30 mouse cellular contexts compared by ENCODE assay signal in the genomic region with DNA sequence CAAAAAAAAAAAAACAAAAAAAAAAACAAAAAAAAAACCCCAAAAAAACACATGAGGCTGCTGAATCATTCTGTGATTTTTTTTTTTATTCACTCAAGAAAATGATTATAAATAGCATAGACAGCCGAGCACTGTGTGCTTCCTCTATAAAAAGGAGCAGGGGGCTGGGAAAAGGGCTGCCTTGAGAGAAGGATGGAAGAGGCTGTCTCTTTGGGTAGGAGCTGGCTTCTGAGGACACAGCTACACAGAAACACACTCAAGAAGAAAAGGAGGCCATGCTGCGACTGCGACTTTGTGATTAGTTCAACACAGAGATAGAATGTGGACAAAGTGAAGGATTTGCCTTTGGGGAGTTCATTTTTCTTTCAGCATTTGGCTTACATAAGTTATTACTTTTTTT.
DNase-seq lines count a peak whose midpoint lies in the region; ATAC-seq and TF ChIP-seq lines count a peak whose summit lies in the region.
"Had no signal": no experiment of that assay in that cellular context is flagged by ENCODE, and none has a peak within 500 bp of the region (broad histone marks: within the 10 kb centered on the region; RNA-seq: fewer than 3 reads in every experiment).

No protein-coding gene starts in this region.

- WGBS in forebrain, embryonic 16.5 days = 66% methylated on average over 3 of the region's 3 CpGs
- 88% methylated on average over 3 of the region's 3 CpGs for WGBS in forebrain, embryonic 10.5 days
- WGBS in liver, postnatal 0 days (ENCODE audit: insufficient replicate concordance) = 80% methylated on average over 3 of the region's 3 CpGs

- no peak for DNase-seq in forebrain, embryonic 10.5 days (ENCODE audit: extremely low spot score, low spot score)
- peak; percentile 40 for DNase-seq in layer of hippocampus, adult 9-11 months
- DNase-seq in layer of hippocampus, postnatal 14 days (ENCODE audit: low spot score in 2 of 2) = no peak
- peak; percentile 62 to 72 for DNase-seq in right cerebral cortex, postnatal 10 days (ENCODE audit: low spot score in 2 of 2)
- DNase-seq in right cerebral cortex, postnatal 4 days = no peak
- DNase-seq in embryo, embryonic 10 days (ENCODE audit: low spot score) = no peak
- DNase-seq in liver, postnatal 0 days = no peak
- DNase-seq: adrenal gland, postnatal 14 days; cerebellum, adult 11-12 months; cerebellum, adult 9-11 months; gastrocnemius, adult 2 months; gastrocnemius, postnatal 36 days; heart, adult 18-20 months; heart, postnatal 36 days; kidney, adult 8-10 months; kidney, postnatal 4 days; lung, postnatal 4 days had no signal

- TF ChIP-seq EP300 in liver, postnatal 0 days (IDR thresholded peaks at IDR 0.05; ENCODE audit: low read depth) = no peak

- no peaks in the 10 kb centered on the region for H3K27me3 ChIP-seq in forebrain, embryonic 16.5 days (replicated peaks; ENCODE audit: control insufficient read depth, insufficient read depth, low read length)
- no peaks in the 10 kb centered on the region for H3K27me3 ChIP-seq in forebrain, embryonic 10.5 days (ENCODE audit: poor library complexity, severe bottlenecking)
- no peaks in the 10 kb centered on the region for H3K27me3 ChIP-seq in liver, postnatal 0 days (ENCODE audit: insufficient read depth, low read length)
- H3K27me3 ChIP-seq: forebrain, embryonic 13.5 days; hindbrain, embryonic 12.5 days; limb, embryonic 13.5 days; megakaryocyte, embryonic 14.5 days; midbrain, embryonic 13.5 days; neural tube, embryonic 15.5 days had no signal

- no peak overlapping the region for H3K4me2 ChIP-seq in forebrain, embryonic 16.5 days (ENCODE audit: low read length)
- no peak overlapping the region for H3K4me2 ChIP-seq in liver, postnatal 0 days (ENCODE audit: low read depth, low read length)
- H3K4me2 ChIP-seq: forebrain, embryonic 13.5 days; heart, embryonic 11.5 days; hindbrain, embryonic 12.5 days; limb, embryonic 13.5 days; liver, embryonic 11.5 days; midbrain, embryonic 13.5 days; neural tube, embryonic 15.5 days had no signal

- no peak overlapping the region for H3K4me3 ChIP-seq in forebrain, embryonic 16.5 days (replicated peaks; ENCODE audit: low read length)
- no peak overlapping the region for H3K4me3 ChIP-seq in forebrain, embryonic 10.5 days
- H3K4me3 ChIP-seq in liver, postnatal 0 days (ENCODE audit: low read depth, low read length) = no peak overlapping the region
- H3K4me3 ChIP-seq: erythroblast, embryonic 14.5 days; forebrain, embryonic 13.5 days; gastrocnemius, adult 2 months; hindbrain, embryonic 12.5 days; limb, embryonic 13.5 days; megakaryocyte, embryonic 14.5 days; midbrain, embryonic 13.5 days; neural tube, embryonic 15.5 days had no signal

- peaks cover 6% of the 10 kb centered on the region; the same call in 1 of the 2 replicates for H3K36me3 ChIP-seq in forebrain, embryonic 16.5 days (ENCODE audit: control insufficient read depth, insufficient read depth)
- H3K36me3 ChIP-seq in forebrain, embryonic 10.5 days (replicated peaks) = no peaks in the 10 kb centered on the region
- H3K36me3 ChIP-seq in liver, postnatal 0 days (replicated peaks; ENCODE audit: insufficient read depth, low read length) = no peaks in the 10 kb centered on the region

- ATAC-seq in forebrain, embryonic 16.5 days = no peak
- no peak for ATAC-seq in liver, postnatal 0 days
- ATAC-seq: intestine, embryonic 16.5 days; midbrain, embryonic 13.5 days; Patski had no signal

- H3K27ac ChIP-seq in forebrain, embryonic 16.5 days (ENCODE audit: low read length) = peak overlapping the region; percentile 21; the same call in 1 of the 2 replicates
- no peak overlapping the region for H3K27ac ChIP-seq in forebrain, embryonic 10.5 days
- no peak overlapping the region for H3K27ac ChIP-seq in liver, postnatal 0 days (ENCODE audit: low read depth)
- H3K27ac ChIP-seq: forebrain, embryonic 13.5 days; gastrocnemius, adult 2 months; hindbrain, embryonic 12.5 days; kidney, postnatal 0 days; limb, embryonic 13.5 days; midbrain, embryonic 13.5 days; neural tube, embryonic 15.5 days had no signal

- no peaks in the 10 kb centered on the region for H3K9me3 ChIP-seq in forebrain, embryonic 16.5 days (ENCODE audit: control insufficient read depth, low read length)
- H3K9me3 ChIP-seq in forebrain, embryonic 10.5 days = no peaks in the 10 kb centered on the region
- H3K9me3 ChIP-seq in liver, postnatal 0 days (ENCODE audit: low read length) = no peaks in the 10 kb centered on the region
- H3K9me3 ChIP-seq: forebrain, embryonic 13.5 days; hindbrain, embryonic 12.5 days; limb, embryonic 13.5 days; midbrain, embryonic 13.5 days; neural tube, embryonic 15.5 days had no signal

- no peak for TF ChIP-seq CTCF in liver, postnatal 0 days (IDR thresholded peaks at IDR 0.05; ENCODE audit: low read depth)

- peaks cover 16% of the 10 kb centered on the region for H3K4me1 ChIP-seq in forebrain, embryonic 16.5 days (replicated peaks; ENCODE audit: control insufficient read depth, insufficient read depth, low read length)
- peaks cover 17% of the 10 kb centered on the region for H3K4me1 ChIP-seq in forebrain, embryonic 10.5 days
- no peaks in the 10 kb centered on the region for H3K4me1 ChIP-seq in liver, postnatal 0 days (ENCODE audit: insufficient read depth)
- H3K4me1 ChIP-seq: megakaryocyte, embryonic 14.5 days; neural tube, embryonic 15.5 days had no signal

- H3K9ac ChIP-seq in forebrain, embryonic 16.5 days (replicated peaks; ENCODE audit: low read depth, low read length) = no peak overlapping the region
- no peak overlapping the region for H3K9ac ChIP-seq in liver, postnatal 0 days (replicated peaks)
- H3K9ac ChIP-seq: forebrain, embryonic 13.5 days; hindbrain, embryonic 12.5 days; limb, embryonic 13.5 days; midbrain, embryonic 13.5 days; neural tube, embryonic 15.5 days had no signal

Comparison
In these comparisons a context has a peak if more than half of its experiments do, and no peak if none do; other contexts are left out.
1. DNase-seq: peak in layer of hippocampus, adult 9-11 months (single experiment) and right cerebral cortex, postnatal 10 days (2 of 2); none in forebrain, embryonic 10.5 days (single experiment), layer of hippocampus, postnatal 14 days (0 of 2), right cerebral cortex, postnatal 4 days (single experiment), embryo, embryonic 10 days (single experiment) and liver, postnatal 0 days (single experiment).